Mouse (Mus musculus): Measurements from ENCODE around the gene Duox1.

GRCm38 (mm10) chr2:122352992-122353391 lies 37.5 kb downstream of the Duox1 start:
- no peak for TF ChIP-seq CTCF (IDR thresholded peaks at IDR 0.05; ENCODE audit: low read depth, low read length)
- TF ChIP-seq GATA1 (IDR thresholded peaks at IDR 0.05; ENCODE audit: borderline replicate concordance, low read length), result no peak
- TF ChIP-seq TAL1 (conservative IDR thresholded peaks at IDR 0.05; ENCODE audit: low read depth, low read length), result no peak

Measured in G1E (cell line).